Comparison of ENCODE assay signal across 8 mouse cellular contexts in the genomic region with DNA sequence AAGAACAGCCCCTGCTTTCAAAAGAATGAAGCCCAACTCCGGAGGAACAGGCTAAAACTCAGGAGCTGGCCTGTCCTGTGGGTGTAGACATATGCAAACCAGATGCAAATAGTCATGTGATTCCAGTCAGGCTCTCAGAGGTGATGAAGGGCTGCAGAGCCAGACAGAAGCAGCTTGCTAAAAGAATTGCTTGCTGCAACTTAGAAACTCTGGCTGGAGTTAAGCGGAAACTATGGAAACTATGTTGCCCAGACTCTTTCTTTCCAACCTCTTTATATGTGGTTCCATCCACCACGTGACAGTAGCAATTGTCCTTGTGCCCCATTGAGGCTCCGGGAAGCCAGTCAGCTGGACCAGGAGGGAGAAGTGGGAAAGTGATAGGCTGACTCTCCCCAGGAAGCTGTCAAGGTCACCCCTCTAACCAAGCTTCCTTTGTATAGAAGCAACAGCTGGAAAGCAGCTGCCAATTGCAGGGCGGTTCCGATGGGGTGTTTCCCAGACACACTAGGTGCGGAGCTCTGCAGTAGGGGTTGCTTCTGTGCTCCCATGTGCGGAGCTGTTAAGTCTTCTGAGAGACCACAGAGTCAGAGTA. TPM values are rescaled to one million over a fixed set of nuclear protein-coding genes. Genes with fewer than 3 reads are reported as not detected.
DNase-seq lines count a peak whose midpoint lies in the region; ATAC-seq and TF ChIP-seq lines count a peak whose summit lies in the region.

No protein-coding gene starts in this region.

- no peak for TF ChIP-seq CTCF in Patski (IDR thresholded peaks at IDR 0.05)

- no peak for DNase-seq in Patski (ENCODE audit: low read depth, low spot score)
- peak; percentile 82 for DNase-seq in embryonic facial prominence, embryonic 11.5 days (ENCODE audit: low spot score)
- peak; percentile 19 to 49 for DNase-seq in lung, postnatal 4 days
- DNase-seq in c-Kit-positive CD71-positive TER-119-positive erythroid progenitor cells, embryonic 14.5 days (ENCODE audit: low spot score), result no peak
- no peak for DNase-seq in right cerebral cortex, postnatal 10 days (ENCODE audit: low spot score in 2 of 2)
- DNase-seq in frontal cortex, postnatal 14 days (ENCODE audit: low spot score in 2 of 2), result no peak
- no peak for DNase-seq in right cerebral cortex, postnatal 36 days (ENCODE audit: low spot score in 2 of 2)

- H3K36me3 ChIP-seq in embryonic facial prominence, embryonic 11.5 days (replicated peaks; ENCODE audit: control insufficient read depth, insufficient read depth, low read depth, low read length), result no peaks in the 10 kb centered on the region
- H3K36me3 ChIP-seq in intestine, embryonic 15.5 days, result no peaks in the 10 kb centered on the region

- H3K4me3 ChIP-seq in embryonic facial prominence, embryonic 11.5 days (ENCODE audit: low read depth, low read length), result no peak overlapping the region
- no peak overlapping the region for H3K4me3 ChIP-seq in intestine, embryonic 15.5 days (replicated peaks)

- in situ Hi-C loops in Patski (cut with MboI; ENCODE audit: low pct_unique_long_range_greater_than_20kb), result no loop called here

- POLR2A ChIA-PET in Patski (lab: Charles Lee), result interaction anchor here (1.0 kb wide), 1 partner anchor 9 kb away, joined by 4 read pairs; no protein-coding TSS in a partner anchor

- 3% methylated on average over 8 of the region's 8 CpGs for WGBS in embryonic facial prominence, embryonic 11.5 days
- 8% methylated on average over 8 of the region's 8 CpGs for WGBS in intestine, embryonic 15.5 days

- peak; percentile 51 for ATAC-seq in Patski
- ATAC-seq in embryonic facial prominence, embryonic 11.5 days (replicated peaks; ENCODE audit: insufficient number of reproducible peaks, low FRiP score, low TSS enrichment, low read depth), result peak; percentile 78
- peak; percentile 93 for ATAC-seq in intestine, embryonic 15.5 days

- no peaks in the 10 kb centered on the region; the same call in none of the 2 replicates for H3K4me1 ChIP-seq in embryonic facial prominence, embryonic 11.5 days (ENCODE audit: control insufficient read depth, insufficient read depth, low read length)
- H3K4me1 ChIP-seq in intestine, embryonic 15.5 days (replicated peaks), result peaks cover 13% of the 10 kb centered on the region

- H3K27ac ChIP-seq in embryonic facial prominence, embryonic 11.5 days (replicated peaks; ENCODE audit: low read depth, low read length), result peak overlapping the region; percentile 89
- peak overlapping the region; percentile 81 for H3K27ac ChIP-seq in intestine, embryonic 15.5 days

- H3K27me3 ChIP-seq in Patski, result no peaks in the 10 kb centered on the region
- H3K27me3 ChIP-seq in embryonic facial prominence, embryonic 11.5 days (ENCODE audit: control insufficient read depth, insufficient read depth, low read length), result no peaks in the 10 kb centered on the region
- no peaks in the 10 kb centered on the region for H3K27me3 ChIP-seq in intestine, embryonic 15.5 days (replicated peaks)

- CTCF ChIA-PET in Patski (lab: Charles Lee), result interaction anchor here (1.5 to 1.7 kb wide), 3 partner anchors 19 to 71 kb away, joined by 3 to 5 read pairs (median 4); no protein-coding TSS in a partner anchor

- peak overlapping the region; percentile 5 for H3K4me2 ChIP-seq in embryonic facial prominence, embryonic 11.5 days (ENCODE audit: low read depth, low read length)
- peak overlapping the region; percentile 33 for H3K4me2 ChIP-seq in intestine, embryonic 15.5 days (replicated peaks)

- H3K9ac ChIP-seq in embryonic facial prominence, embryonic 11.5 days (replicated peaks; ENCODE audit: low read length), result peak overlapping the region; percentile 43
- no peak overlapping the region for H3K9ac ChIP-seq in intestine, embryonic 15.5 days

- H3K9me3 ChIP-seq in embryonic facial prominence, embryonic 11.5 days (replicated peaks; ENCODE audit: control insufficient read depth, low read length), result no peaks in the 10 kb centered on the region
- H3K9me3 ChIP-seq in intestine, embryonic 15.5 days, result no peaks in the 10 kb centered on the region

RNA-seq across cellular contexts. Expression of a gene that starts 8.0 kb away (rescaled TPM):
- 71.3 TPM for polyA plus RNA-seq in Patski (2021)
- polyA plus RNA-seq in embryonic facial prominence, embryonic 11.5 days (2014; fragmentation: Nextera tagmentation; extraction: Ambion mirVana), result 35.9 and 36.0 TPM in 2 replicates
- polyA plus RNA-seq in intestine, embryonic 15.5 days (2015; fragmentation: Nextera tagmentation; extraction: Ambion mirVana), result 10.5 and 11.8 TPM in 2 replicates

RNA-seq across cellular contexts. Expression of a gene that starts 39.3 kb away (rescaled TPM):
- not detected for polyA plus RNA-seq in Patski (2021)
- not detected in 2 replicates for polyA plus RNA-seq in embryonic facial prominence, embryonic 11.5 days (2014; fragmentation: Nextera tagmentation; extraction: Ambion mirVana)
- polyA plus RNA-seq in intestine, embryonic 15.5 days (2015; fragmentation: Nextera tagmentation; extraction: Ambion mirVana), result not detected in 2 replicates

Comparison
In these comparisons a context has a peak if more than half of its experiments do, and no peak if none do; other contexts are left out.
1. DNase-seq: peak in embryonic facial prominence, embryonic 11.5 days (single experiment) and lung, postnatal 4 days (2 of 2); none in Patski (single experiment), c-Kit-positive CD71-positive TER-119-positive erythroid progenitor cells, embryonic 14.5 days (single experiment), right cerebral cortex, postnatal 10 days (0 of 2), frontal cortex, postnatal 14 days (0 of 2) and right cerebral cortex, postnatal 36 days (0 of 2).
2. Peak in every context shown above with its lines, with median percentiles within 50 percentile points of each other: ATAC-seq.